Mouse (Mus musculus) heart, postnatal 0 days (tissue): ENCODE data around the gene Ehd3. TPM values are rescaled to one million over a fixed set of nuclear protein-coding genes. Genes with fewer than 3 reads are reported as not detected.

Experiments
- ATAC-seq: fragments of 200-750 bp; cut with Nextera tagmentation; 2 replicates; pipeline ENCODE4 v1.8.0; 2017; ENCODE audit warnings: low read depth, moderate number of reproducible peaks, moderate library complexity; ENCODE audit not compliant: insufficient read depth
- DNase-seq: peaks from one replicate; pipeline ENCODE4 v3.0.0-alpha.2; 2016; ENCODE audit warnings: low spot score
- H3K27ac ChIP-seq: fragments of 300-500 bp; sonication (generic); 2 replicates; pipeline ENCODE4 v1.5.1; 2014; ENCODE audit warnings: low read depth, mild to moderate bottlenecking
- H3K27me3 ChIP-seq: fragments of 300-500 bp; sonication (generic); 2 replicates; pipeline ENCODE4 v1.6.1; 2014; ENCODE audit warnings: low read length, mixed read lengths; ENCODE audit not compliant: control insufficient read depth, insufficient read depth
- H3K36me3 ChIP-seq: fragments of 300-500 bp; sonication (generic); replicated peaks from 2 replicates; pipeline ENCODE4 v1.6.1; 2014; ENCODE audit warnings: low read length, mixed read lengths; ENCODE audit not compliant: control insufficient read depth, insufficient read depth
- H3K4me1 ChIP-seq: fragments of 300-500 bp; sonication (generic); 2 replicates; pipeline ENCODE4 v1.6.1; 2014; ENCODE audit warnings: antibody characterized with exemption; ENCODE audit not compliant: control insufficient read depth, insufficient read depth
- H3K4me2 ChIP-seq: fragments of 300-500 bp; sonication (generic); 2 replicates; pipeline ENCODE4 v1.6.1; 2014; ENCODE audit warnings: low read depth, mild to moderate bottlenecking, low read length, moderate library complexity
- H3K4me3 ChIP-seq: fragments of 300-500 bp; sonication (generic); 2 replicates; pipeline ENCODE4 v1.5.1; 2014; ENCODE audit warnings: low read depth, low read length
- H3K9ac ChIP-seq: fragments of 300-500 bp; sonication (generic); replicated peaks from 2 replicates; pipeline ENCODE4 v1.6.1; 2014; ENCODE audit warnings: low read depth, low read length, mixed read lengths
- H3K9me3 ChIP-seq: fragments of 300-500 bp; sonication (generic); replicated peaks from 2 replicates; pipeline ENCODE4 v1.6.1; 2016; ENCODE audit warnings: low read length; ENCODE audit not compliant: control insufficient read depth
- CTCF ChIP-seq: IDR thresholded peaks from 2 replicates; pipeline ENCODE4 v1.5.1; 2016; ENCODE audit warnings: antibody characterized with exemption, control low read depth, low read depth
- EP300 ChIP-seq: IDR thresholded peaks from 2 replicates; pipeline ENCODE4 v1.6.1; 2016; ENCODE audit warnings: antibody characterized with exemption, low read depth
- WGBS: fragments of 180-500 bp; shearing (Covaris S2); extraction: QIAGEN DNeasy Blood & Tissue Kit; methylation state at CpG from one replicate; pipeline ENCODE4 v1.1.7; 2014; 5-methylcytosine and 5-hydroxymethylcytosine counted together
- polyA plus RNA-seq: library from polyadenylated mRNA; unstranded; fragments of >200 nt; fragmentation: Nextera tagmentation; extraction: Ambion mirVana; gene quantifications from 2 replicates; pipeline ENCODE4 v1.2.1, GENCODE M21; 2015
- total RNA-seq: library from RNA; depleted of rRNA; stranded (reverse); fragments of >200 nt; gene quantifications from 2 replicates; pipeline ENCODE4 v1.2.3, GENCODE M21; 2014; ENCODE audit warnings: low replicate concordance

Gene Ehd3
- total and polyA plus RNA-seq, 2 experiments from 2014 or later, result 1.7 to 4.2 TPM

DNA sequence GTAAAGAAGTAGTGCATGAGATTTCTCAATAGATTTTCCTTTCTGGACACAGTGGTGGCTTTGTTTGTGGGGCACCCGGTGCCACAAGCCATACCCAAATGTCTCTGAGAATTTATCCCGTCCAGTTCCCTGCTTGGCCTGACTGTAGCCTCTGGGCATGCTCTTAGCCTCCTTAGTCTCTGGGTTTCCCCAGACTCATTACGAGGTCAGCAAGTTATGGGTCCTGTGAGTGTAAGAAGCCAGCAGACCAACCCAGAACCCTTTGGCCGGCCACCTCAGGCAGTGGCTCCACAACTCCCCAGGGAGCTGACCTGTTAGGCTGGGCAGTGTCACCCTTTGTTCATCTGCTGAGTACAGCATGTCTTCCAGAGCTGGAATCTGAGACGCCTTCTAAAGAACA, 7.6 kb downstream of the Ehd3 start:
- no peaks in the 10 kb centered on the region for H3K36me3 ChIP-seq
- WGBS, result 78% methylated on average over 5 of the region's 5 CpGs
- no peak for ATAC-seq

DNA sequence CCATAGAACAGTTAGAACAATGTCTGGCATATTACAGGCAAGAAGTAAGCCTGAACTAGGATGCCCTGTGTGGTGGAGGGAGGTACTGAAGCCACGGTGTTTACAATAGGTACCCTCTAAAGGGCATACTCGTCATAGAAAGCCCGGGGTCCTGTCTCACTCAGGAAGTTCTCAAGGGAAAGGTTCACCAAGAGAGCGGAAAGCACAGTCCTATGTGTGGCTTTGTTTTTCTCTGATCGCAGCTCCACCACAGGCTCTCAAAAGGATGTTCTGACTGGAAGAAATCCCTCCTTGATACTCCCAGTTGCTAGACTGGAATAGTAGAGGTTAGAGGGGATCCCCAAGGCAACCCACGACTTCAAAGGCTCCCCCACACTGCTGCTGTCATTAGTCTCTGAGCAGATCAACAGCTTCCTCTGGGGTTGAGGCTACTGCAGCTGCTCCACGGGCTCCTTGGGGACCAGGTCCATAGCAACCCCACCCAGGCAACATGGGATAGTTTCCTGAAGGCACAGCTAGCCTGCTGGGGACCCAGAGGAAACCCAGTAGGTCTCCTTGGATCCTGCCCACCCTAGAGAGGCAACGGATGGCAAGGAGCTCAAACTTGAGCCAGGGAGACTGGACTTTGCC, 9.2 kb downstream of the Ehd3 start:
- no peak overlapping the region for H3K27ac ChIP-seq
- no peaks in the 10 kb centered on the region for H3K4me1 ChIP-seq
- H3K9ac ChIP-seq, result no peak overlapping the region
- WGBS, result 62% methylated on average over 8 of the region's 8 CpGs
- no peaks in the 10 kb centered on the region for H3K36me3 ChIP-seq
- TF ChIP-seq EP300 (no peak), CTCF (no peak)
- no peaks in the 10 kb centered on the region for H3K27me3 ChIP-seq
- DNase-seq (no peak), ATAC-seq (no peak)
- H3K4me3 ChIP-seq, result no peak overlapping the region
- no peak overlapping the region for H3K4me2 ChIP-seq
- no peaks in the 10 kb centered on the region for H3K9me3 ChIP-seq

More for the DNA sequence above, 7.6 kb downstream of the Ehd3 start:
- no peak overlapping the region for H3K27ac ChIP-seq
- TF ChIP-seq CTCF, result no peak
- TF ChIP-seq EP300, result no peak
- no peak for DNase-seq
- H3K27me3 ChIP-seq, result no peaks in the 10 kb centered on the region
- H3K9me3 ChIP-seq, result no peaks in the 10 kb centered on the region
- no peak overlapping the region for H3K4me3 ChIP-seq
- H3K4me1 ChIP-seq, result no peaks in the 10 kb centered on the region
- no peak overlapping the region for H3K4me2 ChIP-seq
- H3K9ac ChIP-seq, result no peak overlapping the region

DNA sequence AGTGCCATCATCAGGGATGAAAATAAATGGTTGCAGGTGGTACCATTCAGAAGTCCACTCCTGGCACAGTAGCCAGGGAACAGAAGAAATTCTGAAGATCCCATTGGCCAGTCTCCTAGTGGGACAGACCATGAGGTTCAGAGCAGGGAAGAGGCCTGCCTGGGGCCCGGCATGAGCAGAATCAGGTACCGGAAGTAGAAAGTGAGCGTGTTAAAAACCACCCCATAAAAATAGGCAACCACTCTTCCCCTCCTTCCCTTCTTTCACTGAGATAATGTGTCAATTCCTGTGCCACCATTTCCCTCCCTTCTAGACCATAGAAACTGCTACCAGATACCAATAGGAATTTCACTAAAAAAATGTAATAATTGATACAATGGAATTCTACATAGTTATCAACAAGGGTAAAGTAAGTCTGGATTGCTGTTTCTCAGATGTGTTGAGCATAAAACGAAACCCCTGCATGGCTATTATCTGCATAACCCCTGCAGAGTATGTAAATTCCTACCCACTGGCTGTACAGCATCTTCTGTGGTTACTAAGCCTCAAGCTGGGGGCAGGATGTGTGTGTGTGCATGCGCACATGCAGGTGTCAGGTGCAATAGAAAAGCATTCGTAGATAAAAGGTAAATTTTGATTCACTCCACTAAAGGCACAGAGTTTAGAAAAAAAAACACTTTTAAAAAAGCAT, 10.7 kb downstream of the Ehd3 start:
- H3K36me3 ChIP-seq, result no peaks in the 10 kb centered on the region
- H3K27ac ChIP-seq, result no peak overlapping the region
- H3K9ac ChIP-seq, result no peak overlapping the region
- H3K27me3 ChIP-seq, result no peaks in the 10 kb centered on the region
- H3K4me1 ChIP-seq, result no peaks in the 10 kb centered on the region
- DNase-seq (no peak), ATAC-seq (no peak)
- TF ChIP-seq EP300, result no peak
- no peak for TF ChIP-seq CTCF
- no peaks in the 10 kb centered on the region for H3K9me3 ChIP-seq
- H3K4me2 ChIP-seq, result no peak overlapping the region
- WGBS, result 84% methylated on average over 6 of the region's 6 CpGs
- no peak overlapping the region for H3K4me3 ChIP-seq

DNA sequence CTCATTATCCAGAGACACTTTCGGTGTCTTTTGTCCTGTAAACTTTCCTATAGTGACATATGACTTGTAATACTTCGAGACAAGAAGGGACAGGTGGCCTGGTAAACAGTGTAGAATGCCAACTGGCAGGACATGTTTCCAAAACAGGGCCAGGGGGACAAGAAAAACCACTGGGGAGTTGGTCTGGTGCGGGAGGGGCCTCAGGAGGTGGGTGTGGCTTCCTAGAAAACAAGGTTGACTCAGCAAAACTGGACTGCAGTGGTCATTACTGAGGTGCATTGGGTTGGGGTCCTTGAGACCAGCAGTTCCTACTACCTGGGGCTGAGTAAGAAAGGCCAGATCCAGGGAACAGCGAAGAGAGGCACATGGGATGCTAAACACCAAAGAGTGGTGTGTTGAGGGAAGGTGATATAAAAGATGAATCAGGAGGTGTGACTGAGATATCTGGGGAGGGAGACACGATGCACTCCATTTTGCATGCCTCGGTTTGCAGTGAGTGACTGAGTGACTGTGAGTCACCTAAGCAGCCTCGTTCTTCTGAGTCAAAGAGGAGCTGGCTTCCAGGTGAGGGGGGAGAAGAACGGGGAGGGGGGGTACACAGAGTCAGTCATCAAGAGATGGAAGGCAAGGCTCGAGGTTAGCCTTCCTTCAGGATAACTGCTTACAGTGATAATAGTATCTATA, 13.9 kb downstream of the Ehd3 start:
- TF ChIP-seq EP300, result no peak
- TF ChIP-seq CTCF, result no peak
- ATAC-seq, result no peak
- Histone ChIP-seq H3K4me2 (no peak overlapping the region), H3K27me3 (no peaks in the 10 kb centered on the region), H3K9ac (no peak overlapping the region), H3K4me3 (no peak overlapping the region), H3K9me3 (no peaks in the 10 kb centered on the region), H3K27ac (no peak overlapping the region), H3K4me1 (0 out of 2 replicates have a peak, but pooled peaks cover 7% of the 10 kb centered on the region), H3K36me3 (no peaks in the 10 kb centered on the region)
- no peak for DNase-seq
- WGBS, result 61% methylated on average over 9 of the region's 9 CpGs

DNA sequence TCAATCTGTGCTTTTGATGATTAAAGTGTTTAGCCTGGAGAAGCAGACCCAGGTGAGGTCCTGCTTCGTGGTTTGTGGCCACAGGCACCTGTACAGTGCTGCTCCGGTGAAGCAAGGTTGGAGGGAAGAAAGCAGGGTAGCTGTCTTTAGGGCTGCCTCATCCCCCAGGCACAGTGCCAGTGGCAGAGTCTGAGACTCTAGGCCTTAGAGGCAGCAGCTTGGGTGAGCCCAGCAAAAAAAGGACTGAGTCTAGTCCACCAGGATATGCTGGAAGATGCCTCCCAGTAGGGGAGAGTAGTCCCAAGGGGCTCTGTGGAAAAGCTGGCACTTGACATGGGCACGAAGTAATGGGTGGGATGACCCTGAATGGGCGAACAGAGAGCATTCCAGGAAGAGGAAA, 15.0 kb downstream of the Ehd3 start:
- ATAC-seq (no peak), DNase-seq (no peak)
- no peak overlapping the region for H3K27ac ChIP-seq
- H3K4me3 ChIP-seq, result no peak overlapping the region
- H3K27me3 ChIP-seq, result no peaks in the 10 kb centered on the region
- no peaks in the 10 kb centered on the region for H3K36me3 ChIP-seq
- H3K9me3 ChIP-seq, result no peaks in the 10 kb centered on the region
- H3K4me2 ChIP-seq, result no peak overlapping the region
- H3K4me1 ChIP-seq, result 0 out of 2 replicates have a peak, but pooled peaks cover 8% of the 10 kb centered on the region
- TF ChIP-seq EP300 (no peak), CTCF (no peak)
- no peak overlapping the region for H3K9ac ChIP-seq
- 71% methylated on average over 4 of the region's 4 CpGs for WGBS
